Mouse (Mus musculus) embryonic facial prominence, embryonic 11.5 days (tissue): ENCODE results near the gene Ptgir. TPM values are rescaled to one million over a fixed set of nuclear protein-coding genes. Genes with fewer than 3 reads are reported as not detected.

ENCODE experiments used
- ATAC-seq: fragments of 200-750 bp; cut with Nextera tagmentation; replicated peaks from 2 replicates; pipeline ENCODE4 v1.8.0; 2017; ENCODE audit warnings: low read depth; ENCODE audit not compliant: insufficient number of reproducible peaks, low FRiP score, low TSS enrichment
- DNase-seq: peaks from one replicate; pipeline ENCODE4 v3.0.0-alpha.2; 2015; ENCODE audit warnings: low spot score
- H3K27ac ChIP-seq: fragments of 300-500 bp; sonication (generic); replicated peaks from 2 replicates; pipeline ENCODE4 v1.5.1; 2014; ENCODE audit warnings: mild to moderate bottlenecking, low read depth, low read length, control low read depth
- H3K27me3 ChIP-seq: fragments of 300-500 bp; sonication (generic); 2 replicates; pipeline ENCODE4 v1.6.1; 2014; ENCODE audit warnings: mild to moderate bottlenecking, low read length, moderate library complexity, mixed read lengths; ENCODE audit not compliant: control insufficient read depth, insufficient read depth
- H3K36me3 ChIP-seq: fragments of 300-500 bp; sonication (generic); replicated peaks from 2 replicates; pipeline ENCODE4 v1.6.1; 2014; ENCODE audit warnings: low read depth, mild to moderate bottlenecking, low read length, moderate library complexity, mixed read lengths; ENCODE audit not compliant: control insufficient read depth, insufficient read depth
- H3K4me1 ChIP-seq: fragments of 300-500 bp; sonication (generic); 2 replicates; pipeline ENCODE4 v1.6.1; 2014; ENCODE audit warnings: low read length, mixed read lengths; ENCODE audit not compliant: control insufficient read depth, insufficient read depth
- H3K4me2 ChIP-seq: fragments of 300-500 bp; sonication (generic); 2 replicates; pipeline ENCODE4 v1.6.1; 2014; ENCODE audit warnings: low read depth, mild to moderate bottlenecking, control low read depth, low read length, moderate library complexity
- H3K4me3 ChIP-seq: fragments of 300-500 bp; sonication (generic); 2 replicates; pipeline ENCODE4 v1.5.1; 2014; ENCODE audit warnings: low read depth, low read length, control low read depth
- H3K9ac ChIP-seq: fragments of 300-500 bp; sonication (generic); replicated peaks from 2 replicates; pipeline ENCODE4 v1.6.1; 2014; ENCODE audit warnings: mild to moderate bottlenecking, control low read depth, low read length
- H3K9me3 ChIP-seq: fragments of 300-500 bp; sonication (generic); replicated peaks from 2 replicates; pipeline ENCODE4 v1.6.1; 2016; ENCODE audit warnings: mild to moderate bottlenecking, low read length, inconsistent platforms, mixed read lengths; ENCODE audit not compliant: control insufficient read depth
- WGBS: fragments of 180-500 bp; shearing (Covaris S2); extraction: QIAGEN DNeasy Blood & Tissue Kit; methylation state at CpG from one replicate; pipeline ENCODE4 v1.1.7; 2014; 5-methylcytosine and 5-hydroxymethylcytosine counted together
- polyA plus RNA-seq: library from polyadenylated mRNA; unstranded; fragments of >200 nt; fragmentation: Nextera tagmentation; extraction: Ambion mirVana; gene quantifications from 2 replicates; pipeline ENCODE4 v1.2.1, GENCODE M21; 2014

Gene Ptgir
- polyA plus RNA-seq, 1 experiment from 2014 or later, result 0.87 TPM

DNA sequence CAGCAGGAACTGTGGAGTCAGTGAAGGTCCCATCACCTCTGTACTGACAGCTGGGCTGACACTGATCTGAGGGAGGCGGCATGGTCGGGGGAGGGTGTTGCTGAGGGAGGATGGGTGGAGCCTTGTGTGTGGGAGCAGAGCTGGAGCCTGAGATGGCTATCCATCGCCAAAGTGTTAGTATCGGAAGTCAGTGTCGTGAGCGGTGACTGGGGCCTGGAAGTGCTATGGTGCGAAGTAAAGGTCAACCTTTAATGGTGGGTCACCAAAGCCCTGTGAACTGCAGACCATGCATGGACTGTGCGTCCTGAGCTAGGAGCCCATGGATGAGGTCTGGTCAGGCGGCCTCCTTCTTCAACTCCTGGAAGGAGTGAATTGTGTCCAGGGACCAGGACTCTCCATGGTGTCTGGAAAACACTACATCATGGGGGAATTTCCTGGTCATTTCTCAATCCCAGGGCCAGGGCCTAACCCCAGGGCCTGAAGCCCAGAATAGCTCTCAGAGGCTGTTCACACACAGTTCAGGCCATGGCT, 734 bp upstream of the Ptgir start:
- no peak for ATAC-seq
- H3K9me3 ChIP-seq, result no peaks in the 10 kb centered on the region
- peaks cover 3% of the 10 kb centered on the region for H3K4me1 ChIP-seq
- H3K9ac ChIP-seq, result no peak overlapping the region
- no peak overlapping the region for H3K4me2 ChIP-seq
- no peak for DNase-seq
- no peaks in the 10 kb centered on the region for H3K36me3 ChIP-seq
- H3K4me3 ChIP-seq, result no peak overlapping the region
- H3K27me3 ChIP-seq, result no peaks in the 10 kb centered on the region
- WGBS, result 44% methylated on average over 9 of the region's 9 CpGs
- H3K27ac ChIP-seq, result no peak overlapping the region

GRCm38 (mm10) chr7:16906889-16907559, 734 bp downstream of the Ptgir start:
- H3K4me1 ChIP-seq, result peaks cover 3% of the 10 kb centered on the region; the same call in 1 of the 2 replicates
- WGBS, result 92% methylated on average over 41 of the region's 41 CpGs

GRCm38 (mm10) chr7:16907842-16908241, 1.6 kb downstream of the Ptgir start:
- no peaks in the 10 kb centered on the region for H3K27me3 ChIP-seq
- WGBS, result 82% methylated on average over 7 of the region's 7 CpGs
- H3K4me2 ChIP-seq, result no peak overlapping the region
- no peaks in the 10 kb centered on the region for H3K9me3 ChIP-seq
- no peak for DNase-seq
- no peak overlapping the region for H3K9ac ChIP-seq
- H3K27ac ChIP-seq, result no peak overlapping the region
- H3K4me3 ChIP-seq, result no peak overlapping the region
- H3K36me3 ChIP-seq, result no peaks in the 10 kb centered on the region
- no peak for ATAC-seq
- peaks cover 3% of the 10 kb centered on the region; the same call in 1 of the 2 replicates for H3K4me1 ChIP-seq

More at GRCm38 (mm10) chr7:16906889-16907559, 734 bp downstream of the Ptgir start:
- no peaks in the 10 kb centered on the region for H3K27me3 ChIP-seq
- no peak overlapping the region for H3K27ac ChIP-seq
- DNase-seq (no peak), ATAC-seq (no peak)
- no peaks in the 10 kb centered on the region for H3K36me3 ChIP-seq
- no peak overlapping the region for H3K9ac ChIP-seq
- no peaks in the 10 kb centered on the region for H3K9me3 ChIP-seq
- H3K4me3 ChIP-seq, result no peak overlapping the region
- H3K4me2 ChIP-seq, result no peak overlapping the region; the same call in 1 of the 2 replicates

DNA sequence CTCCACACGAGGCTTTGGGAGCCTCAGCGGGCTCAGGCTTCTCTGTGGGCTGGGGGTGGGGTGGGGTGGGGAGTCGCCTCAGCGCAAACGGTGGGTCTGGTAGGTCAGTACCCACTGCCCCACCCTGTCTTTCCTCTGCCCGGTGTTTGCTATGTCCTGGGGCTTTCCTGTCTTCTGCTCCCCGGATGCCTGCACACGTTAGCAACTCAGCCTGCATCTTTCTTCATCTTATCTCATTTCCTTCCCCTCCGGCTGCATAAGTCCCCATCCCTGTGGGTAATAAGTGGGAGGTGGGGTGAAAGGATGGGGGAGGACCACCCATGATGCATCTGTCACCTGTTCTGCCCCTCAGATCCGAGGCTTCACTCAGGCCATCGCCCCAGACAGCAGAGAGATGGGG, 2.1 kb downstream of the Ptgir start:
- no peaks in the 10 kb centered on the region for H3K36me3 ChIP-seq
- no peak overlapping the region for H3K4me2 ChIP-seq
- DNase-seq (no peak), ATAC-seq (no peak)
- no peak overlapping the region for H3K4me3 ChIP-seq
- peaks cover 3% of the 10 kb centered on the region; the same call in 1 of the 2 replicates for H3K4me1 ChIP-seq
- no peaks in the 10 kb centered on the region for H3K9me3 ChIP-seq
- H3K9ac ChIP-seq, result no peak overlapping the region
- H3K27me3 ChIP-seq, result no peaks in the 10 kb centered on the region
- no peak overlapping the region for H3K27ac ChIP-seq
- 42% methylated on average over 11 of the region's 11 CpGs for WGBS

- 61% methylated on average over 11 of the region's 11 CpGs for WGBS
- H3K4me1 ChIP-seq, result peaks cover 3% of the 10 kb centered on the region; the same call in 1 of the 2 replicates
- no peak overlapping the region for H3K4me3 ChIP-seq
- ATAC-seq, result no peak
- H3K27ac ChIP-seq, result no peak overlapping the region
- no peak for DNase-seq
- no peaks in the 10 kb centered on the region for H3K27me3 ChIP-seq
- no peak overlapping the region for H3K4me2 ChIP-seq
- no peaks in the 10 kb centered on the region for H3K36me3 ChIP-seq
- no peaks in the 10 kb centered on the region for H3K9me3 ChIP-seq
- no peak overlapping the region for H3K9ac ChIP-seq
These were observed 2.6 kb downstream of the Ptgir start for GRCm38 (mm10) chr7:16908859-16909258.

- no peak for DNase-seq
- H3K36me3 ChIP-seq, result peaks cover 6% of the 10 kb centered on the region
- H3K27me3 ChIP-seq, result no peaks in the 10 kb centered on the region
- ATAC-seq, result no peak
- WGBS, result 49% methylated on average over 10 of the region's 10 CpGs
- H3K9ac ChIP-seq, result no peak overlapping the region
- no peak overlapping the region for H3K4me2 ChIP-seq
- H3K4me3 ChIP-seq, result no peak overlapping the region
- H3K9me3 ChIP-seq, result no peaks in the 10 kb centered on the region
- peaks cover 3% of the 10 kb centered on the region; the same call in 1 of the 2 replicates for H3K4me1 ChIP-seq
- no peak overlapping the region for H3K27ac ChIP-seq
These were observed 3.6 kb downstream of the Ptgir start for GRCm38 (mm10) chr7:16909909-16910308.

DNA sequence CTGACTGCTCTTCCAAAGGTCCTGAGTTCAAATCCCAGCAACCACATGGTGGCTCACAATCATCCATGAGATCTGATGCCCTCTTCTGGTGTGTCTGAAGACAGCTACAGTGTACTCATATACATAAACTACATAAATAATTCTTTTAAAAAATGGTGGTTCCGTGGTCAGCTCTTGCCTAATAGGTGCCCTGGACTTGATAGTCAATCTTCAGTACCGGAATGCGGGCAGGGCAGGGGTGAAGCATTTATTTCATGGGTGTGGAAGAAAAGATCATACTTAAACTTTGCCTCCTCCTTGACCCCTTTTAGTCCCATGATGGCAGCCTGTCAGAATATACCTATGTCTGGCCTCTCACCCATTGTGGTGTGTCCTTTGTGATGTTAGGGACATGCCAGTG, 5.6 kb downstream of the Ptgir start:
- ATAC-seq (no peak), DNase-seq (no peak)
- 89% methylated on average over 3 of the region's 3 CpGs for WGBS
- no peak overlapping the region for H3K9ac ChIP-seq
- no peak overlapping the region for H3K4me3 ChIP-seq
- H3K27ac ChIP-seq, result no peak overlapping the region
- no peaks in the 10 kb centered on the region for H3K27me3 ChIP-seq
- peaks cover 10% of the 10 kb centered on the region for H3K36me3 ChIP-seq
- H3K9me3 ChIP-seq, result no peaks in the 10 kb centered on the region
- no peak overlapping the region for H3K4me2 ChIP-seq
- no peaks in the 10 kb centered on the region; the same call in 1 of the 2 replicates for H3K4me1 ChIP-seq

DNA sequence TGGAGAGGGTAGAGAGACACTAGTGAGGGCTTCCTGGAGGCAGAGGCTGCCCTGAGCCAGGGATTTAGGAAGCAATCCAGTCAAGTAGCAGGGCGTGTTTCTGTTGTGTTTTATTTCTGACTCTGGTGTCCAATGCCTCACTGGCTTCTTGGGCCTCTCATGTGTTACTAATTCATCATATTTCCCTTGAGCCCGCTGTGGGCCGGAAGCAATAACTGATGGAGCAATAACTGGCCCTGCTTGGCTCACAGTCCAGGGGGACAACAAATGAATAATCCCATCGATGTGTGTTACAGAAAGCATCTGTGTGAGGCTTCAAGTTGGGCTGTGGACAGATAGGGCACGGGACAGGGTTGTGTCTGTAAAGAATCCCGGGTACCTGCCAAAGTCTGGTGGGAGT, 6.1 kb downstream of the Ptgir start:
- DNase-seq, result no peak
- H3K4me1 ChIP-seq, result no peaks in the 10 kb centered on the region; the same call in 1 of the 2 replicates
- H3K27me3 ChIP-seq, result no peaks in the 10 kb centered on the region
- H3K4me3 ChIP-seq, result no peak overlapping the region
- 68% methylated on average over 6 of the region's 6 CpGs for WGBS
- H3K36me3 ChIP-seq, result peaks cover 13% of the 10 kb centered on the region
- H3K27ac ChIP-seq, result no peak overlapping the region
- H3K9me3 ChIP-seq, result no peaks in the 10 kb centered on the region
- no peak for ATAC-seq
- H3K9ac ChIP-seq, result no peak overlapping the region
- H3K4me2 ChIP-seq, result no peak overlapping the region
